Mouse (Mus musculus) retina, postnatal 1 day (tissue): ENCODE results near the gene Ubxn11.
"Not testable (repeated sequence)": the region's sequence is repeated elsewhere in the genome, so short reads cannot be mapped to it uniquely, and the experiment has no call there.

ENCODE experiments used
- DNase-seq: peaks from one replicate; pipeline ENCODE4 v3.0.0-alpha.2; 2012

The Ubxn11 gene

GRCm38 (mm10) chr4:134120192-134120805 lies 17.9 kb downstream of the Ubxn11 start:
- DNase-seq: no peak

- no peak for DNase-seq
Observed at GRCm38 (mm10) chr4:134120916-134121315, 18.5 kb downstream of the Ubxn11 start.

- DNase-seq: peak; percentile 24
Observed at GRCm38 (mm10) chr4:134121571-134121970, 19.2 kb downstream of the Ubxn11 start.

- peak; percentile 59 for DNase-seq
Observed at GRCm38 (mm10) chr4:134122281-134122680, 19.9 kb downstream of the Ubxn11 start.

- DNase-seq: no peak
Observed at GRCm38 (mm10) chr4:134123147-134123546, 20.8 kb downstream of the Ubxn11 start.

- peak; percentile 81 for DNase-seq
Observed at GRCm38 (mm10) chr4:134123680-134124551, 21.5 kb downstream of the Ubxn11 start.

- DNase-seq: no peak
Observed at GRCm38 (mm10) chr4:134125383-134126060, 23.2 kb downstream of the Ubxn11 start.

GRCm38 (mm10) chr4:134126300-134127120 lies 24.1 kb downstream of the Ubxn11 start:
- DNase-seq: no peak

- DNase-seq: no peak
Observed at GRCm38 (mm10) chr4:134127121-134127455, 24.7 kb downstream of the Ubxn11 start.

GRCm38 (mm10) chr4:134127793-134128192 lies 25.4 kb downstream of the Ubxn11 start:
- no peak for DNase-seq

- peak; percentile 93 for DNase-seq
Observed at GRCm38 (mm10) chr4:134128221-134128982, 26.0 kb downstream of the Ubxn11 start, which contains the start of gene Sh3bgrl3. Gene Sh3bgrl3 (minus strand): TSS chr4:134128789.

GRCm38 (mm10) chr4:134128983-134129362 lies 26.6 kb downstream of the Ubxn11 start:
- DNase-seq: no peak

GRCm38 (mm10) chr4:134129482-134129881 lies 27.1 kb downstream of the Ubxn11 start:
- no peak for DNase-seq

GRCm38 (mm10) chr4:134132117-134132516 lies 29.7 kb downstream of the Ubxn11 start:
- DNase-seq: no peak

GRCm38 (mm10) chr4:134132519-134133095 lies 30.2 kb downstream of the Ubxn11 start:
- no peak for DNase-seq

- peak; percentile 24 for DNase-seq
Observed at GRCm38 (mm10) chr4:134136280-134136926, 34.0 kb downstream of the Ubxn11 start.

GRCm38 (mm10) chr4:134138857-134139256 lies 36.5 kb downstream of the Ubxn11 start:
- no peak for DNase-seq

GRCm38 (mm10) chr4:134144297-134144696 lies 41.9 kb downstream of the Ubxn11 start:
- DNase-seq: not testable (repeated sequence)

GRCm38 (mm10) chr4:134149389-134149788 lies 47.0 kb downstream of the Ubxn11 start:
- DNase-seq: no peak

GRCm38 (mm10) chr4:134152112-134152511 lies 49.7 kb downstream of the Ubxn11 start:
- no peak for DNase-seq

- DNase-seq: no peak
Observed at GRCm38 (mm10) chr4:134153656-134154055, 51.3 kb downstream of the Ubxn11 start.
